Mouse (Mus musculus) bone marrow, adult 2 months (tissue): Measurements from ENCODE around the gene Crb2.

Experiments
- CTCF ChIP-seq: fragments of 200-500 bp; IDR thresholded peaks from 2 replicates; pipeline ENCODE4 v1.5.1; 2011; ENCODE audit warnings: low read length, control low read depth; ENCODE audit not compliant: control insufficient read depth, insufficient read depth
- POLR2A ChIP-seq: fragments of 200-500 bp; IDR thresholded peaks from 2 replicates; pipeline ENCODE4 v1.6.1; 2011; ENCODE audit warnings: low read depth, mild to moderate bottlenecking, control low read depth, low read length, borderline replicate concordance; ENCODE audit not compliant: control insufficient read depth

GRCm38 (mm10) chr2:37811682-37812081 lies 35.6 kb downstream of the Crb2 start:
- TF ChIP-seq POLR2A (no peak), CTCF (no peak)
